Mouse (Mus musculus) right cerebral cortex, postnatal 36 days (tissue): ENCODE data around the gene Rprd2.
"Not testable (repeated sequence)": the region's sequence is repeated elsewhere in the genome, so short reads cannot be mapped to it uniquely, and the experiment has no call there.

Source experiments
- DNase-seq, 2 experiments: peaks; one replicate each; pipeline ENCODE4 v3.0.0; 2022; ENCODE audit warnings: low spot score in 2 of 2, mixed read lengths in 1 of 2

Rprd2 gene

DNA sequence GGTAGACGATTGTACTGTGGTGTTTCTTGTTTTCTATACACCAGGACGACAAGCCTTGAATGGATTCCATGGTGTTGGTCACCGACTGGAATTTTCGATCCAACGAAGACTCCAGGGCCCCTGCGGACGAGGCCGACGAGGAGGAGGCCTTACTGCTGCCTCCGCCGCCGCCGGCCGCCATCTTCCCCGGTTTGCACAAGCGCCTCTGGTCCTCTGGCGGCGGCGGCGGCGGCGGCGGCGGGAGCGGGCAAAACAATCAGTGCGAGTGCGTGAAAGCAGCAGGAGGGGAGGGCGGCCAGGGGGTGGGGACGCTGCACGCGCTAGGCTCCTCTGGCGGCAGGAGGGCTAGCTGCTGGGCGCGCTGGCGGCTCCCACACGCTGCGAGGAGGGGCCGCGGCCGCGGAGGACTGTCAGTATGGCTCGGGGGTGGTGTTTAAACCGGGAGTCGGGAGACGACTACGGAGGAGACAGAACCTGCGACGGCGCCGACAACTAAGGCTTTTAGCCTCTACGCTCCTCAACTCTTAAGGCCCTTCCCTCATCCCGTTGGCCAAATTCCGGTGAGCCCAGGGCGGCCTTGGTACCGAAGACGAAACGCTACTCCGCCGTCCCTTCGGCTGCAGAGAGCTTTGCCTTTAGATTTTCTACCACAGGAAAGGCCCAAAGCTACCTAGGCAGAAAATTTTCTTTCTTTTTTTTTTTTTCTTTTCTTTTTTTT is at the start of gene Rprd2:
Rprd2 (minus strand) TSS at position 293 of the 718 bp plus-strand sequence.
- peak; percentile 66 to 77 for DNase-seq

DNA sequence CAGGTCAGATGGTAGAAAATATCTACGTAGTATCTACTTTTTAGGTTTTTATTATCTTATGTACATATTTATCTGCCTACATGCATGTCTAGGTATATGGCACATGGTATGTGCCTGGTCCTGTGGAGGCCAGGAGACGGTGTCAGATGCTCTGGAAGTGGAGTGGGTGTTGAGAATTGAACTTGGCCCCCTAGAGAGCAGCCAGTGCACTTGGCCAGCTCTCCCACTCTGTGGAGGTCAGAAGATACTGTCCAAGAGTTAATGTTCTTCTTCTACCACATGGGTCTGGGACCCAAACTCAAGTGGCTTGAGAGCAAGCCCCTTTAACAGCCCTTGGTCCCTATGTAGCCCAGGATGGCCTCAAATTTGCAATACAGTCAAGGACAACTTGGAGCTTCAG is 48.7 kb upstream of the Rprd2 start:
- DNase-seq, result no peak

- no peak for DNase-seq
Observed at GRCm38 (mm10) chr3:95866071-95866470, 47.4 kb upstream of the Rprd2 start.

DNA sequence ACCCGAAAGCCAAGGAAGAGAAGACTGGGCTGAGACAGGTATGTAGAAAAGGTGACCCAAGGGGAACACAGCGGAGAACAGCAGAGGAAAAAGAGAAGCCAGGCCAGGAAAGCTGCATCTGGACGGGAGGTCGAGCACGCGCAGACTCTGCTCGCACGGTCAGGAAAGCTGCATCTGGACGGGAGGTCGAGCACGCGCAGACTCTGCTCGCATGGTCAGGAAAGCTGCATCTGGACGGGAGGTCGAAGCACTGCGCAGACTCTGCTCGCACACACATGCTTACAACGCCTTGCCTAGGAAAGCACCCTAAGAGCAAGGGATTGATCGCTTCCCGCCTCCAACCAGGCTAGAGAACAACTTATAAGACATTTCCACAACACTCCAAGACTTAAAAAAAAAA is 46.9 kb upstream of the Rprd2 start:
- no peak for DNase-seq

GRCm38 (mm10) chr3:95865050-95865449 is 46.4 kb upstream of the Rprd2 start:
- DNase-seq, result peak; percentile 74 to 86

DNA sequence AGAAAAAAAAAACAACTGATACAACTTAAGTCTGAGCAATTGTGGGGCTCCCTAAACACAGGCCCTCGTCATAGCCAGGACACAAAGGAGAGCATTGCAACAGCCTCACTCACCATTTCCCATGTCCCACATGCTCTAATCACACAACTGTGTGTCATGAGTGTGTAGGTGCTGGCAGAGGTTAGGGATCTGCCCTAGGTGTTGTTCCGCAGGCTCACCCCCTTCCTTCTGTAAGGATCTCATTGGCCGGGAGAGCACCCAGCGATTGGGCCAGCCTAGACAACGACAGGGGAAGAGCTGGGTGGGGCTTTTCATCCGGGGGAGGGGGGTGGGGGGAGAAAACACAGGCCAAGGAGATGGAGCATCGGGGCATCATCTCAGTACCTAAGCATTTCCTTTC is 44.9 kb upstream of the Rprd2 start:
- DNase-seq, result no peak

- DNase-seq, result no peak
Observed at GRCm38 (mm10) chr3:95861796-95862195, 43.1 kb upstream of the Rprd2 start.

GRCm38 (mm10) chr3:95861216-95861615 is 42.6 kb upstream of the Rprd2 start:
- no peak for DNase-seq

DNA sequence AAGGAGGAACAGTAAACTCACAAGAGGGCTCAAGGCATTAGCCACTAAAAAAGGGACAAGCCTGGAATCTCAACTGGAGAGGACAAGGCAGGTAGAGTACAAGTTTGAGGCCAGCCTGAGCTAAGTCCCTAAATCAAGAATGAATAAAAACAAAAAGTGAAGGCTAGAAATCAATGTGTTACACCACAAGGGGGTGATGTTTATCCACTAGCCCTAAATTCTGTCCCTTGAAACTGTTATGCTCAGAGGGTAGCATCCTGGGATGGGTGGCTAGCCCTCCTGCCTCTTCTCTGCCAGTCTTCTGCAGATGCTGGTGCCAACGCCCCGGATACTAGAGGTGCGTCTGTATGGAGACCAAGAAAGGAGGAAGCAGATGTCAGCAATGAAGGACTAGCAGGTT is 41.7 kb upstream of the Rprd2 start:
- no peak for DNase-seq

DNA sequence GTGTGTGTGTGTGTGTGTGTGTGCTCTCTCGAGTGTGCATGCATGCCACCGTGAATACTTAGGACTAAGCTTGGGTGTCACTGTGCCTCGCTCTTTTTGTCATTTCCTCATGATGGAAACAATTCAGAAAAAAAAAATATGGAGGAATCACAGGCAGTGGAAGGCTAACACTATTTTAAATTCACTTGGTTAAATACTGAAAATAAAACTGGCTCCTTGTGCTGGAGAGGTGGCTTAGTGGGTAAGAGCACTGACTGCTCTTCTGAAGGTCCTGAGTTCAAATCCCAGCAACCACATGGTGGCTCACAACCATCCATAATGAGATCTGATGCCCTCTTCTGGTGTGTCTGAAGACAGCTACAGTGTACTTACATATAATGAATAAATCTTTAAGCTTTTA is 39.6 kb upstream of the Rprd2 start:
- DNase-seq, result not testable (repeated sequence)

DNA sequence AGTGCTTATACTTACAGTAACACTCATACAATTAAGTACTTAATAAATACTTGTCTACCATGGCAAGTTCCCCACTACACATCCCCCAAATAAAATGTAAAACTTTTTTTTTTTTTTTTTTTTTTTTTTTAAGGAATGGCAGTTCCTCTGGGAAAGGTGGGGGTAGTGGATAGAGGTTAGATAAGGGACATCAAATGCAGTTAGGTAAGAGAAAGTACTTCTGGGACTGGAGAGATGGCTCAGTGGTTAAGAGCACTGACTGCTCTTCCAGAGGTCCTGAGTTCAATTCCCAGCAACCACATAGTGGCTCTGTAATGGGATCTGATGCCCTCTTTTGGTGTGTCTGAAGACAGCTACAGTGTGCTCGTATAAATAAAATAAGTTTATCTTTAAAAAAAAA is 38.4 kb upstream of the Rprd2 start:
- DNase-seq, result not testable (repeated sequence)

- DNase-seq, result no peak
Observed at GRCm38 (mm10) chr3:95856115-95856514, 37.5 kb upstream of the Rprd2 start.

- peak; percentile 91 to 92 for DNase-seq
Observed at GRCm38 (mm10) chr3:95855502-95856089, 36.9 kb upstream of the Rprd2 start, which contains the start of gene Prpf3. TSS of gene Prpf3 (minus strand) at chr3:95855885.

DNA sequence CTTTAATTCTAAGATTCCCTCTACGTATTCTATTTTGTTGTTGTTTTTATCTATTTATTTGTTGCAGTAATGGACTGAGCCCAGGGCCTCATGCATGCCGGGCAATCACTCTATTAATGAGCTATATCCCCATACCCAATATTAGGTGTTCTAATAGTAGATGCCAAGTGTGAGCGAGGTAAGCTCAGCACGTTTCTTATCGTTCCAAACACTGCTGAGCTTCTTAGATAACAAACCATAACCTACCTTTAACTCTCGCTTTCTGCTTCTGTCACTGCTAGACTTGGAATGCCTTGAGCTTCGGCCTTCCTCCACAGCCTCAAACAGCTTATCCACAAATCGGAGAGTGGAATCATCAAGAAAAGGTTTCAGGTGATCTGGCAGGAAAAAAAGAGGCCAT is 32.7 kb upstream of the Rprd2 start:
- DNase-seq, result no peak

GRCm38 (mm10) chr3:95850611-95851010 is 31.9 kb upstream of the Rprd2 start:
- DNase-seq, result no peak

DNA sequence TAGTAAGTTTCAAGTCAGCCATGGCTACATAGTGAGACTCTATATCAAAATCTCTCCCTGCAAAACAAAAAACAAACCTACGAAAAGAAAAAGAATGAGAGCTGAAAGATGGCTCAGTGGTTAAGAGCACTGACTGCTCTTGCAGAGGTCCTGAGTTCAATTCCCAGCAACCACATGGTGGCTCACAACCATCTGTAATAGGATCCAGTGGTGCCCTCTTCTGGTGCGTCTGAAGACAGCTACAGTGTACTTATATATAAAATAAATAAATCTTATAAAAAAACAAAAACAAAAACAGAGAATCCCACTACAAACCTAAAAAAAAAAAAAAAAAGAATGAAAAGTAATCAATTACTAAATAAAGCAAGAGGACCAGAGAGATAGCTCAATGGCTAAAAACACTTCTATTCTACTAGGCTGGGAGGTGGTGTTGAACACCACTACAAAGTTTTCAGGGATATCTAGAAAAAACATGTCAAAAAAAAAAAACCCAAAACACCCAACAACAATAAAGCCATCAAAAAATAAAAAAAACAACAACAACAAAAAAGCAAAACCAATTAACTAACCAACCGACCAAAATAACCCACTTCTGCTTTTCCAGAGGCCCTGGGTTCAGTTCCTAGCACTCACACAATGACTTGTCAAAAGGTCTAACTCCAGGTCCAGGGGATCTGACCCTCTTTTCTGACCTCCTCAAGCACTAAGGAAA is 24.0 kb upstream of the Rprd2 start:
- no peak for DNase-seq

DNA sequence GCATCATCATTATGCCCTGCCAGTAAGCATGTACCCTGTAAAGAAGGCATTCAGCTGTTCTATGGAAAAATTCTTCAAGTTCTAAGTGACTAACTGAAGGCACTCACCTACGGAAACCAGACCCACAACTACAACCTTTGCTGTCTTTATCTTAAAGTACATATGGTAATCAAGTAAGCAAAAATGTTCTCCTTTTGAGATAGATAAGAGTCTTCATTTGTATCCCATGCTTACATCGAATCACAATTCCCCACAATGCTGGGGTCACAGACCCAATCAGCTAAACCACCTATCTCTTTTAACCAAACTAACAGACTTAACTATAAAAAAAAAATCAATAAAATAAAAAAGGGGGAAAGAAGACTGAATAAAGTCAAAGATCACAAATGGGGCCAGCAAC is 20.6 kb upstream of the Rprd2 start:
- no peak for DNase-seq

DNA sequence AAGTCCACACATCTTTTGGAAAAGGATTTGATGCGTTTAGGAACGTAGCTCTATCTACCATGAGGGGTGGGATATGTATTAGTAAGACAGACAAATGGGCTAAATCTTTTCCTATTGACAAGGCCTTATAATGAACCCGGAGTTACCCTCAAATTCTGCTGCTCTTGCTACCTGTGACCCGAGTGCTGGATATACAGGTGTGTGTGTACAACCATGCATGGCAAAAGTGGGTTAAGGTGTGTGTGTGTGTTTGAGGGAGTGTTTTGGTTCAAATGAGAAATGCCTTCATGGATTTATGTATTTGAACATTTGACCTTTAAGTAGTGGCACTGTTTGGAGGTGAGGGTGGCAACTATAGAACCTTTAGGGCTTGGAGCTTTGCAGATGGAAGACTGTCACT is 10.4 kb upstream of the Rprd2 start:
- DNase-seq, result no peak

DNA sequence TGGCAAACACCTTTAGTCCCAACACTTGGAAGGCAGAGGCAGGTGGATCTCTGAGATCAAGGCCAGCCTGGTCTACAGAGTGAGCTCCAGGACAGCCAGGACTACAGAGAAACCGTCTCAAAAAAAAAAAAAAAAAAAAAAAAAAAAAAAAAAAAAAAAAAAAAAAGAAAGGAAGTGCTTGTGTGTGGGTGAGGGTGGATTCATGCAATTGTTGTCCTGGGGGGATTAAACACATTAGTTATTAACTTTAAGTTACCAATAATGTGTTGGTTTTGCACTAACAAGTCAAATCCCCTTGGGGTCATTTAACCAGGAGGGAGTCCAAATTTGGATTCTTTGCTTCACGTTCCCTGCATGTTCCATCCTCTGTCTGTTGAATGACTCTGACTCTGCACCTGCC is 7.6 kb upstream of the Rprd2 start:
- no peak for DNase-seq

DNA sequence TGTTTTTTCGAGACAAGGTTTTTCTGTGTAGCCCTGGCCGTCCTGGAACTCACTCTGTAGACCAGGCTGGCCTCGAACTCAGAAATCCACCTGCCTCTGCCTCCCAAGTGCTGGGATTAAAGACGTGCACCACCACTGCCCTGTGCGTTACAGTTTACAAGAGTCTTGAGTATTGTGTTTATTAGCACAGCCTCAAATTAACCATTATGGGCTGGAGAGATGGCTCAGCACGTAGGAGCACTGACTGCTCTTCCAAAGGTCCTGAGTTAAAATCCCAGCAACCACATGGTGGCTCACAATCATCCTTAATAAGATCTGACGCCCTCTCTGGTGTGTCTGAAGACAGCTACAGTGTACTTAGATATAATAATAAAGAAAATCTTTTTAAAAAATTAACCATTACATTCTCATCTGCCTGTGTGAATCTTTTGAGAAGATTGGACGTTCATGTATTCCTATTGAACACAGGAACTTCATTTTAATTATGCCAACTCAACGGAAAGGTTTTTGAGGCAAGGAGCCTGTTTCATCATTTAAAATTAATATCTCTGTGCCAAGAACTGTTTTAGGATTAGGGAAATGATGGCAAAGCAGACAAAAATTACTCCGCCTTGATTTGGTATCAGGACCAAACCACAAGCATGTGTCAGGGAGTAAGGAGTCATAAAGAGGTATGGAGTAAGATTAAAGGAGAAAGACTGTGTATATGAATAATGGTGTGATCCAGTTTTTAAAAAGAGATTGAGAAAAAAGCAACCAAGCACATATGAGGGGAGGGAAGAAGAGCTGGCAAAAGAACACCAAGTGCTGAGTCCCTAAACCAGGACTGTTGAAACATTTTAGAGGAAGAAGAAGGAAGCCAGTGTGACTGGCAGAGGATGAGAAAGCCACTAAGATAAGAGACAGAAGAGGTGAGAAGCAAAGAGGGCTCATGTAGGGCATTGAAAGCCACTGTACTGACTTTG is 1.7 kb upstream of the Rprd2 start:
- DNase-seq, result no peak

DNA sequence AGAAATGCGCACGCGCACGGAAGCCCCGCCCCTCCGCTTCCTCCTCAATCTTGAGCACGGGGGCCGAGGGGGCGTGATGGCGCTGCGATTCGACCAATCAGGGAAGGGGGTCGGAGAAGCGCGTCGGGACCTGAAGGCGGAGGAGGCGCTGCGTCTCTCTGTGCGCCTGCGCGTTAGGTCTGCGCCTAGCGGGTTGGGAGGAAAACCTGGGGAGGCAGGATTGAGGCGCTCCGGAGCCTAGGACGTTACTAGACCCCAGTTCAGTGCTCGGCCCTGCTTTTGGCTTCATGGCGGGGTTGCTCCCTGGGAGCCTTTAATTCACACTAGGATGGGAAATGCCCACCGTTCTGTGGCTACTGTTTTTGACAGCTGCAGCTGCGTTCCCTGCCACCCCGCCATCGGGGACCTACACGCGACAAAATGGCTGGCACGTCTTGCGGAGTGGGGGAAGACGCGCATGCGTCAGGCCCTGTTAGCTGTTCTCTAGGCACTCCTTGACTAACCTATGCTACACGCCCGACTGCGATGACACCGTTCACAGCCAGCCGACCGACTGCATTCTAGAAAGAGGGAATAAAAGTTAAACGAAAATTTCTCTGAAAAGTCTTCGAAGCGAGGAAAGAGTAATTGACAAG is 805 bp upstream of the Rprd2 start:
- peak; percentile 99 for DNase-seq
